Mouse (Mus musculus) adrenal gland, postnatal 14 days (tissue): ENCODE measurements around the gene Tmem8. TPM values are rescaled to one million over a fixed set of nuclear protein-coding genes. Genes with fewer than 3 reads are reported as not detected.
"Not testable (repeated sequence)": the region's sequence is repeated elsewhere in the genome, so short reads cannot be mapped to it uniquely, and the experiment has no call there.

Source experiments
- DNase-seq: peaks from one replicate; pipeline ENCODE4 v3.0.0; 2021; ENCODE audit warnings: mixed read lengths
- total RNA-seq: library from RNA; stranded (reverse); gene quantifications from 2 replicates; pipeline ENCODE4 v1.2.3, GENCODE M21; 2021

Gene Tmem8
- total RNA-seq, 1 experiment from 2014 or later, result 5.8 TPM

DNA sequence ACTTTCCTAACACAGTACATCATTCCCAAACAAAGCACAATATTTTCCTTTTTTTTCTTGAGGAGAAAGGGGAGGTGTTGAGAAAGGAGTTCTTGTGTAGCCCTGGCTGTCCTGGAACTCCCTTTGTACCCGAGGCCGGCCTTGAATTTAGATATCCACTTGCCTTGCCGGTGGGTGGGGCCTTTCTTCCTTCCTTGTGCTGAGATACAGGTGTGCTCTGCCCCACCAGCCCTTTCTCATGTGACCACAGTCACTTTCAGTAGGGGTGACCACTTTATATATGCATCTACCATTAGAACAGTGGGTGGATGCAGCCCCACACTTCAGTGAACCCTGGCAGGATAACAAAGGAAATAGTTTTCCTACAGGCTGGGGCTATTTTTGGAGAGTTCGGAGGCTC is 1.4 kb upstream of the Tmem8 start:
- DNase-seq, result no peak

DNA sequence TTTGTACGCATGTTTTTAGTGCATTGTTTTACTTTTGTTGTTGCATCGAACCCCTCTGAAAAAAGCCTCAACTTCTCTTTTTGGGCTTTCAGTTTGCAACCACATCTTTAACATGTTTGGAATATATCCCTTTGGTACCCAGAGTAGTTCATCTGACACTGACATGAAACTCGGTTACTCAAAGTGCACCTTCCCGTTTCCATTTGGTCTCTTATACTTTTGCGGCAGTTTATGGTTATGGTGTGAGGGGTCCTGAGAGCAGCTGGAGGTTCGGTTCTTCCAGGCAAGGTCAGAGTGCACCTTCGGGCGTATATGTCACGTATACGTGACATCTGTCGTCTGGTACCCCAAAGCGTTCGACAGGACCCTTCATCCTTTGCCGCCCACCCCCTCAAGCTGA is 348 bp upstream of the Tmem8 start:
- DNase-seq, result no peak

GRCm38 (mm10) chr17:26114061-26114460 is 962 bp downstream of the Tmem8 start:
- no peak for DNase-seq

- DNase-seq, result not testable (repeated sequence)
Measured at GRCm38 (mm10) chr17:26114461-26114860, 1.4 kb downstream of the Tmem8 start.

GRCm38 (mm10) chr17:26115205-26115898 is 2.3 kb downstream of the Tmem8 start:
- no peak for DNase-seq

GRCm38 (mm10) chr17:26115956-26116487 is 2.9 kb downstream of the Tmem8 start:
- DNase-seq, result no peak

DNA sequence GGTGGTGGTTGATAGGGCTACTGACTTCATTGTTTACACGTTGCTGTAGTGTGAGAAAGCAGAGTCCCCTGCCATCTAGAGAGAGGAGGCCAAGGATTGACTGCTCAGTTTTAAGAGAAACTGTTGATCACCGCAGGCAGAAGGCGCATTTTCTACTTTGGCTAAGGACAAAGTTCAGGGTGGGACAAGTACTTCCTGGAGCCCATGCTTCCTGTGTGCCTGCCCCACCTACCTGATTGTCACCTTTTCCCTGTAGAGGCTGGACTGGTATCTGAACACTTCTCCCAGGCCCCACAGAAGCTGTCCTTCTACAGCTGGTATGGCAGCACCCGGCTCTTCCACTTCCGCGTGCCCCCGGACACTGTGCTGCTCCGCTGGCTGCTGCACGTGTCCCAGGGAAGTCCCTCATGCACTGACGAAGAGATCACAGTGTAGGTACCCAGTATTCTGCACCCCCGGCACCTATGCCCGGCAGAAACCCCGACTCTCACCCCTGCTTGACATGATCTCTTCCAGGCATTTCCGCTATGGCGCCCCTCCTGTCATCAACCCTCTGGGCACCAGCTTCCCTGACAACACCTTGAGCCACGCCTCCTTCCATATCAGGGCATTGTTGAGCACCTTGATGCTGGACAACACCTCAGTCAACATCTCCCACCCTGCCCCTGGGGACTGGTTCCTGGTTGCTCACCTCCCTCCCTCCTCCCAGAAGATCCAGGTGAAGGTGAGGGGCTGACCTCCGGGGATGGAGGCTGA is 3.6 kb downstream of the Tmem8 start:
- no peak for DNase-seq

- DNase-seq, result peak; percentile 63
Measured at GRCm38 (mm10) chr17:26119766-26120710, 6.9 kb downstream of the Tmem8 start.

DNA sequence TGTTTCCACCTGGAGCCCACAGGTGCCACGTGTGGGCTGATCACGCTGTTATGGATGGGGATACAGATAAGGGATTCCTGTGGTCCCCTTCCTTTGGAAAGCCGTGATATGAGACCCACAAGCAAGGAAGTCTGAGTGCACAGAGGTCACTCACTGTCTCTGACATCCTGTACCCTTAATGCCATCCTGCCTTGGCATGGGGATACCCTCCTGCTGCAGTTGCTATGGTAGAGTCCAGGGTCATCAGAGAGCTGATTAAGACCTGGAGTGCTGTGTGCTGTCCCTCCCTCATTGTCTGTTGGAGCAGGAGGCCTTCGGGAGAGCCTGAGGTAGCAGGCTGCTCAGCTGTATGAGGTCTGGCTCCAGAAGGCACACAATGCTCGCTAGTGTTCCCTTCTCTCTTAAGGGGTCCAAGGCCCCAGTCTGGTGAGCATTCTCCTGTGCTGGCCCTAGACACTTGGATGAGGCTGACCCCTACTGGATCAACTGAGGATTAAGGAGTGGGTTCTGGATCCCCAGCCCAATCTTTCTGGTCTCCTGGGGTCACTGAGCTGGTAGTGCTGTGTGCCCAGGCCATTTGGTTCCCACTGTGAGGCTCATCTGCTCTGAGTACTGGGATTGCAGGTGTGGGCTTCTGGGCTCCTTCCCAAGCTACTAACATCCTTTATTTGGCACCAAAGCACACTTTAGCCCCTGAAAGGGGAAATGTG is 9.5 kb downstream of the Tmem8 start:
- DNase-seq, result no peak

- peak; percentile 94 for DNase-seq
Measured at GRCm38 (mm10) chr17:26123267-26123684, 10.2 kb downstream of the Tmem8 start, which contains the start of gene Mrpl28. TSS of gene Mrpl28 (plus strand) at chr17:26123500.

GRCm38 (mm10) chr17:26124560-26124959 is 11.5 kb downstream of the Tmem8 start:
- no peak for DNase-seq

- no peak for DNase-seq
Measured at GRCm38 (mm10) chr17:26125226-26125625, 12.1 kb downstream of the Tmem8 start.

DNA sequence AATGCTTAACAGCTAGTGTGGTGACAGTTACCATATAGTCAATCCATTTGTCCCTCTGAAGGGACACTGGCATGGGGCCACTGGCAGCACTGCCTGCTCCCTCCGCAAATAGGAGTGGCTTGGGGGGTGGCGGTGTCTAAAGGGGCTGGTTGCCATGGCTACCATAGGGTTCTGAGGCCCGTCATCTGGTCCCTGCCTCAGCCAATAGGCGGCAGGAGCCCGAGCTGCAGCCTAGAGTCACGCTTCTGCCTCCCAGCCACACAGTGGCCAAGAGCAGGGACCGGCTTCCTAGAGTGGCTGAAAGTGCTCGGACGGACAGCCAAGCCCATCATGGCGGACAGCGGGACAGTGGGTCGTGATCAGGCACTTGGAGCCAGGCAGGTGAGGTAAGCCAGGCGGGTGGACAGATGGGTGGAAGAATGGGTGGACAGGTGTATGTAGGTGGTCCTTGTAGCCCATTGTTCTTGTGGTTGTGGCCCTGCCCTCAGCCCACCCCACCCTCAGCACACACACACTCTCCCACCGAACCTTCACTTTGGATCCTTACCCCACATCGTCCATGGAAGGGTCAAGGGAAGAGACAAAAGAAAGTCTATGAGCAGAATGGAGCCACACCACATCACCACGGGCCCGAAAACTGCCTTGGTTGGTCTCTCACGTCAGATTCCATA is 18.1 kb downstream of the Tmem8 start:
- DNase-seq, result no peak

DNA sequence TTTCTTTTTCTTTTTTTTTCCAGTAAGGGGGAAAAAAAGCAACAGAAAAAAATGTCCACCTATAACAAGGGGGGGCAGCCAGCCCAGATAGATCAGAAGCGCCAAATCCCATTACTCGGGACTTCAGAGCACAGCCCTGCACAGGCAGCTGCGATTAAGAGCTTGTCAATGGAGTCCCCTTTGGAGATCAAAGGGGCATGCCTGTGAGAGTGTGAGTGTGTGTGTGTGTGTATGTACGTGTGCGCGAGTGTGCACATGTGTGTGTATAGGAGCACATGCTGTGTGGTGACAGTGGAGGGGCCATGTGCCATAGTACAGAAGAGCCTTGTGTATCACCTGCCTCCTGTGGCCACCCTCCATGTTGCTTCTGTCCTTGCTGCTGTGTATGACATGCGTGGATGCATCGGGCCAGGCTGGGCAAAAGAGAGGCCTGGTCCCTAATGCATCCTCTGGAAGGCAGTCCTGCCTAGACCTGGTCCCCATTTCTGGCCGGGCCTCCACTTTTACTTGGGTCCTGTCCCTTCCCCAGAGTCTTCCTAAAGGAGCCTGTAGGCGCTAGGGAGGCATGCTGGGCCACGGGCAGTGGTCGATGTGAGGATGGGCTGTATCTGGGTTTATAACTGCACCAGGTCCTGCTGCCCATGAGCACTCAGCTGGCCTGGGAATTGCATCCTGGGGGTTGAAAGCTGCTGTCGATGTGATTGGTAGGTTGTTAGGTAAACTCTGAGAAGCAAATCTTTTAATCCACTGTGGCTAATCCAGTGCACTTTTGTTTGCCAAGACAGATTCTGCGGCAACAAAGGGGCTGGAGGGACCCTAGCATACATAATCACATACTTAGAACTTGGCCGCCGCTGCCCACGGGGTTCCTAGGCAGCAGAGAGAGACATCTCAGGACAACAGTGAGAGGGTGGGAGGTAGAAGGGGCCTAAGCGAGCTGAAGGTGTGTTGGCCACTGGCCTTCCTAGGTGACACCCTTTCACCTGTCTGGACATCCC is 19.1 kb downstream of the Tmem8 start:
- no peak for DNase-seq

DNA sequence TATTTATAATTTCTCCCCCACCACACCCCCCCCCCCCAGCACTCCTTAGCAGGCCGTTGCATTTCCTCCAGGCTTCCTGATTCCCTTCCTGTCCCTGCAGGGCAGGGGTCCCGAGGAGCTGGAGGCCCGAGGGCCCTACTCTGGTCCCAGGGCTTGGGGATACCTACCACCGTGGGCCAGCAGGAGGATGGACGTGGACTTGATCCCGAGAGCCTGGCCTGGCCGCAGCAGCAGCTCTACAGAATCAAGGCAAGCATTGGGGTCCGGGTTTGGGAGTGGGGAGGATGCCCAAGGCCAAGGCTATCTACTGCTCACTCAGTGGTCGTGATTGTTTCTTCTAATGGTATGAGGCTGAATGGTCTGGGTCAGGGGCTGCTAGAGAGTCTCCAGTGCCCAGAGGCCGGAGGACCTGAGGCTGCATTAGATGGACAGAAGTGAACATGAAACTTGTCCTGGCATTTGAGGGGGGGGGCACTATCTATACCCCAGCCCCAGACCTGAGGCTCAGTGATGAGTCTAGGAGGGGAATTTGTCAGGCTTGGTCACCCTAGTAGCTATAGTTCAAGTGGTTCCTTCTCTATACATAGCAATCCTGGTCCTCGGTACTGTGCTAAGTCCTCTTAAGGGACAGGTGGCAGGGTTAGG is 24.1 kb downstream of the Tmem8 start:
- DNase-seq, result no peak

GRCm38 (mm10) chr17:26137751-26138130 is 24.6 kb downstream of the Tmem8 start:
- DNase-seq, result no peak

- peak; percentile 95 for DNase-seq
Measured at GRCm38 (mm10) chr17:26138239-26138836, 25.2 kb downstream of the Tmem8 start, which contains the start of gene Axin1. TSS of gene Axin1 (plus strand) at chr17:26138688.

- DNase-seq, result peak; percentile 78
Measured at GRCm38 (mm10) chr17:26138901-26139381, 25.8 kb downstream of the Tmem8 start.
